ENCODE assay signal across 28 mouse cellular contexts in genomic region chr11:28912469-28913138, GRCm38 (mm10). TPM values are rescaled to one million over a fixed set of nuclear protein-coding genes. Genes with fewer than 3 reads are reported as not detected.
DNase-seq lines count a peak whose midpoint lies in the region; ATAC-seq lines count a peak whose summit lies in the region.
"Had no signal": no experiment of that assay in that cellular context is flagged by ENCODE, and none has a peak within 500 bp of the region (broad histone marks: within the 10 kb centered on the region; RNA-seq: fewer than 3 reads in every experiment).

No protein-coding gene starts in this region.

- 53% methylated on average over 3 of the region's 3 CpGs for WGBS in lung, embryonic 16.5 days
- WGBS in intestine, embryonic 16.5 days = 53% methylated on average over 3 of the region's 3 CpGs

- no peaks in the 10 kb centered on the region for H3K9me3 ChIP-seq in lung, embryonic 16.5 days (ENCODE audit: control insufficient read depth, low read length)
- H3K9me3 ChIP-seq in intestine, embryonic 16.5 days (ENCODE audit: control insufficient read depth, low read length) = no peaks in the 10 kb centered on the region
- H3K9me3 ChIP-seq: embryonic facial prominence, embryonic 15.5 days; forebrain, embryonic 13.5 days; G1E; heart, embryonic 10.5 days; heart, embryonic 15.5 days; limb, embryonic 15.5 days; liver, embryonic 13.5 days; lung, embryonic 15.5 days; megakaryocyte, embryonic 14.5 days; midbrain, embryonic 12.5 days; neural tube, embryonic 13.5 days; stomach, embryonic 15.5 days had no signal

- H3K4me3 ChIP-seq in lung, embryonic 16.5 days (ENCODE audit: low read length) = no peak overlapping the region
- H3K4me3 ChIP-seq in intestine, embryonic 16.5 days (ENCODE audit: low read length) = no peak overlapping the region
- H3K4me3 ChIP-seq: embryonic facial prominence, embryonic 15.5 days; forebrain, embryonic 13.5 days; heart, embryonic 10.5 days; heart, embryonic 15.5 days; limb, embryonic 15.5 days; liver, embryonic 13.5 days; lung, embryonic 15.5 days; megakaryocyte, embryonic 14.5 days; midbrain, embryonic 12.5 days; neural tube, embryonic 13.5 days; stomach, embryonic 15.5 days had no signal

- 0 out of 2 replicates have a peak, but pooled peaks cover 4% of the 10 kb centered on the region for H3K4me1 ChIP-seq in lung, embryonic 16.5 days (replicated peaks; ENCODE audit: control insufficient read depth, insufficient read depth, low read length)
- no peaks in the 10 kb centered on the region for H3K4me1 ChIP-seq in intestine, embryonic 16.5 days (ENCODE audit: control insufficient read depth, insufficient read depth, low read length)
- H3K4me1 ChIP-seq: embryonic facial prominence, embryonic 15.5 days; forebrain, embryonic 13.5 days; heart, embryonic 10.5 days; liver, embryonic 13.5 days; lung, embryonic 15.5 days; megakaryocyte, embryonic 14.5 days; midbrain, embryonic 12.5 days; neural tube, embryonic 13.5 days; stomach, embryonic 15.5 days had no signal

- no peak overlapping the region for H3K27ac ChIP-seq in lung, embryonic 16.5 days (ENCODE audit: low read length)
- no peak overlapping the region for H3K27ac ChIP-seq in intestine, embryonic 16.5 days (ENCODE audit: low read length)
- H3K27ac ChIP-seq: embryonic facial prominence, embryonic 15.5 days; forebrain, embryonic 13.5 days; heart, embryonic 10.5 days; heart, embryonic 15.5 days; limb, embryonic 15.5 days; liver, embryonic 13.5 days; lung, embryonic 15.5 days; midbrain, embryonic 12.5 days; neural tube, embryonic 13.5 days; stomach, embryonic 15.5 days had no signal

- DNase-seq in lung, postnatal 4 days = no peak
- DNase-seq in Muller cell, postnatal 12 days (ENCODE audit: inconsistent ontology term) = peak; percentile 32
- no peak for DNase-seq in spleen, postnatal 10 days (ENCODE audit: low spot score in 2 of 2)
- DNase-seq in retina, embryonic 14.5 days (ENCODE audit: low spot score) = no peak
- DNase-seq: adrenal gland, postnatal 10 days; cerebellum, adult 8-10 months; gastrocnemius, postnatal 25 days; heart, adult 11 months; kidney, adult 11 months; kidney, postnatal 14 days; layer of hippocampus, adult 9-11 months; liver, embryonic 13.5 days; right cerebral cortex, postnatal 14 days had no signal

- no peak overlapping the region for H3K4me2 ChIP-seq in lung, embryonic 16.5 days (ENCODE audit: low read depth, low read length)
- H3K4me2 ChIP-seq in intestine, embryonic 16.5 days (ENCODE audit: low read depth, low read length) = no peak overlapping the region
- H3K4me2 ChIP-seq: embryonic facial prominence, embryonic 15.5 days; forebrain, embryonic 13.5 days; heart, embryonic 15.5 days; limb, embryonic 15.5 days; liver, embryonic 13.5 days; lung, embryonic 15.5 days; midbrain, embryonic 12.5 days; neural tube, embryonic 13.5 days; stomach, embryonic 15.5 days had no signal

- peak; percentile 43; the same call in 1 of the 2 replicates for ATAC-seq in lung, embryonic 16.5 days (ENCODE audit: low read depth)
- ATAC-seq in intestine, embryonic 16.5 days = peak; percentile 91
- ATAC-seq: forebrain, embryonic 13.5 days; hindbrain, embryonic 16.5 days; Patski had no signal

- H3K9ac ChIP-seq in lung, embryonic 16.5 days (ENCODE audit: low read length) = no peak overlapping the region
- no peak overlapping the region for H3K9ac ChIP-seq in intestine, embryonic 16.5 days (ENCODE audit: low read depth, low read length)
- H3K9ac ChIP-seq: embryonic facial prominence, embryonic 15.5 days; forebrain, embryonic 13.5 days; heart, embryonic 15.5 days; limb, embryonic 15.5 days; liver, embryonic 13.5 days; lung, embryonic 15.5 days; midbrain, embryonic 12.5 days; neural tube, embryonic 13.5 days; stomach, embryonic 15.5 days had no signal

- H3K36me3 ChIP-seq in lung, embryonic 16.5 days (ENCODE audit: control insufficient read depth, insufficient read depth, low read length) = no peaks in the 10 kb centered on the region
- no peaks in the 10 kb centered on the region for H3K36me3 ChIP-seq in intestine, embryonic 16.5 days (ENCODE audit: control insufficient read depth, insufficient read depth, low read length)
- H3K36me3 ChIP-seq: embryonic facial prominence, embryonic 15.5 days; G1E; heart, embryonic 10.5 days; heart, embryonic 15.5 days; limb, embryonic 15.5 days; liver, embryonic 13.5 days; lung, embryonic 15.5 days; midbrain, embryonic 12.5 days; neural tube, embryonic 13.5 days; stomach, embryonic 15.5 days had no signal

- no peaks in the 10 kb centered on the region for H3K27me3 ChIP-seq in lung, embryonic 16.5 days (ENCODE audit: control insufficient read depth, insufficient read depth, low read depth, low read length)
- no peaks in the 10 kb centered on the region for H3K27me3 ChIP-seq in intestine, embryonic 16.5 days (replicated peaks; ENCODE audit: control insufficient read depth, insufficient read depth, low read length)
- H3K27me3 ChIP-seq: embryonic facial prominence, embryonic 15.5 days; forebrain, embryonic 13.5 days; heart, embryonic 15.5 days; limb, embryonic 15.5 days; liver, embryonic 13.5 days; lung, embryonic 15.5 days; megakaryocyte, embryonic 14.5 days; midbrain, embryonic 12.5 days; neural tube, embryonic 13.5 days; Patski; stomach, embryonic 15.5 days had no signal

RNA-seq across cellular contexts. Expression of gene Efemp1, which starts 59.6 kb away (rescaled TPM):
- 22.2 and 25.1 TPM in 2 replicates for polyA plus RNA-seq in lung, embryonic 16.5 days (2015; fragmentation: Nextera tagmentation; extraction: Ambion mirVana)
- 11.2 and 12.5 TPM in 2 replicates for polyA plus RNA-seq in intestine, embryonic 16.5 days (2015; fragmentation: Nextera tagmentation; extraction: Ambion mirVana)
- polyA plus RNA-seq: G1E had no signal
